Mouse (Mus musculus): ENCODE data around the gene Rps26. TPM values are rescaled to one million over a fixed set of nuclear protein-coding genes. Genes with fewer than 3 reads are reported as not detected.

Gene Rps26
- polyA plus RNA-seq, 1 experiment from 2014 or later = 711 TPM

GRCm38 (mm10) chr10:128579298-128579697, 47.2 kb downstream of the Rps26 start:
- 73% methylated on average over 3 of the region's 3 CpGs for WGBS
- Histone ChIP-seq H3K4me3 (no peak overlapping the region), H3K9ac (no peak overlapping the region), H3K27ac (no peak overlapping the region), H3K9me3 (no peaks in the 10 kb centered on the region), H3K27me3 (peaks cover 5% of the 10 kb centered on the region; the same call in 1 of the 2 replicates), H3K4me1 (peaks cover 15% of the 10 kb centered on the region), H3K4me2 (no peak overlapping the region), H3K36me3 (peaks cover 20% of the 10 kb centered on the region)
- no peak for ATAC-seq (ENCODE audit: borderline replicate concordance, extremely low read depth, low FRiP score, low TSS enrichment)

GRCm38 (mm10) chr10:128578330-128578729, 48.2 kb downstream of the Rps26 start:
- no peak for ATAC-seq (ENCODE audit: borderline replicate concordance, extremely low read depth, low FRiP score, low TSS enrichment)
- Histone ChIP-seq H3K36me3 (peaks cover 22% of the 10 kb centered on the region), H3K27me3 (peaks cover 5% of the 10 kb centered on the region; the same call in 1 of the 2 replicates), H3K9ac (no peak overlapping the region), H3K4me1 (peaks cover 9% of the 10 kb centered on the region), H3K9me3 (no peaks in the 10 kb centered on the region), H3K4me3 (no peak overlapping the region), H3K4me2 (no peak overlapping the region), H3K27ac (no peak overlapping the region)
- whole genome bisulfite sequencing = 68% methylated on average over 11 of the region's 11 CpGs

GRCm38 (mm10) chr10:128575063-128575462, 51.5 kb downstream of the Rps26 start:
- no peak for ATAC-seq (ENCODE audit: borderline replicate concordance, extremely low read depth, low FRiP score, low TSS enrichment)
- WGBS = 86% methylated on average over 2 of the region's 2 CpGs
- H3K27ac ChIP-seq = no peak overlapping the region
- H3K4me1 ChIP-seq = no peaks in the 10 kb centered on the region; the same call in 1 of the 2 replicates
- H3K4me2 ChIP-seq = no peak overlapping the region
- H3K4me3 ChIP-seq = no peak overlapping the region
- H3K9me3 ChIP-seq = no peaks in the 10 kb centered on the region
- H3K36me3 ChIP-seq = peaks cover 37% of the 10 kb centered on the region
- H3K9ac ChIP-seq = no peak overlapping the region
- H3K27me3 ChIP-seq = no peaks in the 10 kb centered on the region

Small RNAs within 50 kb of the gene (microRNA-seq; reads per million reads assigned to microRNA genes)
- not detected for gene Mir6917

Other genes starting within 250 kb of the Rps26 start
- gene Ankrd52, start 249.6 kb downstream of the Rps26 start, polyA plus RNA-seq (2015; fragmentation: Nextera tagmentation; extraction: Ambion mirVana) = 13.0 and 14.9 TPM in 2 replicates
- gene Slc39a5, start 225.5 kb downstream of the Rps26 start, polyA plus RNA-seq (2015; fragmentation: Nextera tagmentation; extraction: Ambion mirVana) = 0.31 and 0.99 TPM in 2 replicates
- 72.1 and 75.7 TPM in 2 replicates for gene Nabp2, start 215.3 kb downstream of the Rps26 start, polyA plus RNA-seq (2015; fragmentation: Nextera tagmentation; extraction: Ambion mirVana)
- gene Rnf41, start 215.1 kb downstream of the Rps26 start, polyA plus RNA-seq (2015; fragmentation: Nextera tagmentation; extraction: Ambion mirVana) = 39.8 and 42.1 TPM in 2 replicates
- 70.2 and 74.7 TPM in 2 replicates for gene Smarcc2, start 167.5 kb downstream of the Rps26 start, polyA plus RNA-seq (2015; fragmentation: Nextera tagmentation; extraction: Ambion mirVana)
- 1,477 and 1,532 TPM in 2 replicates for gene Myl6, start 132.6 kb downstream of the Rps26 start, polyA plus RNA-seq (2015; fragmentation: Nextera tagmentation; extraction: Ambion mirVana)
- 2.9 and 4.3 TPM in 2 replicates for gene Myl6b, start 128.1 kb downstream of the Rps26 start, polyA plus RNA-seq (2015; fragmentation: Nextera tagmentation; extraction: Ambion mirVana)
- 28.8 and 31.5 TPM in 2 replicates for gene Esyt1, start 100.9 kb downstream of the Rps26 start, polyA plus RNA-seq (2015; fragmentation: Nextera tagmentation; extraction: Ambion mirVana)
- 14.6 and 14.9 TPM in 2 replicates for gene Zc3h10, start 79.0 kb downstream of the Rps26 start, polyA plus RNA-seq (2015; fragmentation: Nextera tagmentation; extraction: Ambion mirVana)
- gene Rpl41, start 77.4 kb downstream of the Rps26 start, polyA plus RNA-seq (2015; fragmentation: Nextera tagmentation; extraction: Ambion mirVana) = 3,783 and 4,172 TPM in 2 replicates
- 194 and 200 TPM in 2 replicates for gene Pa2g4, start 60.8 kb downstream of the Rps26 start, polyA plus RNA-seq (2015; fragmentation: Nextera tagmentation; extraction: Ambion mirVana)
- gene Erbb3, start 37.1 kb downstream of the Rps26 start, polyA plus RNA-seq (2015; fragmentation: Nextera tagmentation; extraction: Ambion mirVana) = 21.3 and 22.9 TPM in 2 replicates
- 1.6 and 2.2 TPM in 2 replicates for gene Ikzf4, start 19.2 kb upstream of the Rps26 start, polyA plus RNA-seq (2015; fragmentation: Nextera tagmentation; extraction: Ambion mirVana)
- 12.3 and 13.8 TPM in 2 replicates for gene Suox, start 47.3 kb upstream of the Rps26 start, polyA plus RNA-seq (2015; fragmentation: Nextera tagmentation; extraction: Ambion mirVana)
- 73.8 and 77.8 TPM in 2 replicates for gene Rab5b, start 69.5 kb upstream of the Rps26 start, polyA plus RNA-seq (2015; fragmentation: Nextera tagmentation; extraction: Ambion mirVana)
- gene Pmel, start 77.4 kb upstream of the Rps26 start, polyA plus RNA-seq (2015; fragmentation: Nextera tagmentation; extraction: Ambion mirVana) = 1.2 and 1.3 TPM in 2 replicates
- 108 and 110 TPM in 2 replicates for gene Cdk2, start 78.3 kb upstream of the Rps26 start, polyA plus RNA-seq (2015; fragmentation: Nextera tagmentation; extraction: Ambion mirVana)
- 9.5 and 10.5 TPM in 2 replicates for gene Dgka, start 118.1 kb upstream of the Rps26 start, polyA plus RNA-seq (2015; fragmentation: Nextera tagmentation; extraction: Ambion mirVana)
- gene Pym1, start 121.1 kb upstream of the Rps26 start, polyA plus RNA-seq (2015; fragmentation: Nextera tagmentation; extraction: Ambion mirVana) = 37.9 and 39.8 TPM in 2 replicates
- 2.9 and 4.0 TPM in 2 replicates for gene Mmp19, start 164.2 kb upstream of the Rps26 start, polyA plus RNA-seq (2015; fragmentation: Nextera tagmentation; extraction: Ambion mirVana)
- 50.1 and 55.2 TPM in 2 replicates for gene Dnajc14, start 177.3 kb upstream of the Rps26 start, polyA plus RNA-seq (2015; fragmentation: Nextera tagmentation; extraction: Ambion mirVana)
- gene Tmem198b, start 177.6 kb upstream of the Rps26 start, polyA plus RNA-seq (2015; fragmentation: Nextera tagmentation; extraction: Ambion mirVana) = 15.8 and 16.6 TPM in 2 replicates
- gene Sarnp, start 190.6 kb upstream of the Rps26 start, polyA plus RNA-seq (2015; fragmentation: Nextera tagmentation; extraction: Ambion mirVana) = 206 and 214 TPM in 2 replicates
- 69.2 and 77.7 TPM in 2 replicates for gene Ormdl2, start 194.9 kb upstream of the Rps26 start, polyA plus RNA-seq (2015; fragmentation: Nextera tagmentation; extraction: Ambion mirVana)

All from lung, embryonic 15.5 days (tissue).